Mouse (Mus musculus) megakaryocyte progenitor cell, adult 5-6 weeks (primary cell): ENCODE measurements around the gene Clybl. TPM values are rescaled to one million over a fixed set of nuclear protein-coding genes. Genes with fewer than 3 reads are reported as not detected.

Source experiments
- ATAC-seq: replicated peaks from 2 replicates; pipeline ENCODE4 v1.8.0; 2016; ENCODE audit warnings: mild to moderate bottlenecking, moderate TSS enrichment, inconsistent platforms; ENCODE audit not compliant: poor library complexity
- total RNA-seq, 2 experiments: library from RNA; stranded (forward) in 1 of 2; stranded (reverse) in 1 of 2; fragments of 157-497, 149-512 nt in 1 of 2; fragments of 200-1000 nt in 1 of 2; gene quantifications; 2 replicates each; pipeline versions ENCODE4 v1.2.3 to v1.2.4; 2015 to 2017

Gene Clybl
- total RNA-seq, 2 experiments from 2014 or later = 8.5 to 31.5 TPM

DNA sequence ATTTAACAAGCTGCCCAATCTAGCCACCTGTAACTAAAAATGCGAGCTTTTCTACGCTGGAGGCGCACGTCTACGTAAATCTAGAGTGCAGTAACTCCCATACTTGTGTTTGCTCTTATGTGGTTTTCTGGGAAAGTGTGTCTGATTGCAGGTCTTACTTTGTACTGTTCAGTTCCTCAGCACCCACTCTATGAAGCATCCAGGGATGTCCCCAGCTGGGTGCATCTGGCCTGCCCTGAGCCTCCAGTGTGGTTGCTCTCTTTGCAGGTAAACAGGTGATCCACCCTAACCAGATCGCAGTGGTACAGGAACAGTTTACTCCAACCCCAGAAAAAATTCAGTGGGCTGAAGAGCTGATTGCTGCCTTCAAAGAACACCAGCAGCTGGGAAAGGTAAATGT is 202.4 kb downstream of the Clybl start:
- ATAC-seq = no peak

- no peak for ATAC-seq
Measured at GRCm38 (mm10) chr14:122384447-122385237, 203.1 kb downstream of the Clybl start.

DNA sequence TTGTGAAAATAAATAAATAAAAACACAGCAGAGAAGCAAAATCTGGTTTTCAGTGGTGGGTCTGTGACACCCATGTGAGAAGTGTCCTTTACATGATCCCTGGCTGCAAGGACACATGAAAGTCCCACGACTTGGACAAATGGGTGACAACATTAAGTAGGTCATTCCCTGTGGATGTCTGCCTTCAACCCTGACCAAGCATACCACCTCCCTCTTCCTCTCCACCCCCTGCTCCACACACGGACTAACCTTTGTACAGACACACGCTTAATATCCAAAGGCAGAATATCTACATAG is 203.7 kb downstream of the Clybl start:
- ATAC-seq = no peak

GRCm38 (mm10) chr14:122385758-122386157 is 204.3 kb downstream of the Clybl start:
- no peak for ATAC-seq

- ATAC-seq = no peak
Measured at GRCm38 (mm10) chr14:122386281-122387130, 205.0 kb downstream of the Clybl start.

DNA sequence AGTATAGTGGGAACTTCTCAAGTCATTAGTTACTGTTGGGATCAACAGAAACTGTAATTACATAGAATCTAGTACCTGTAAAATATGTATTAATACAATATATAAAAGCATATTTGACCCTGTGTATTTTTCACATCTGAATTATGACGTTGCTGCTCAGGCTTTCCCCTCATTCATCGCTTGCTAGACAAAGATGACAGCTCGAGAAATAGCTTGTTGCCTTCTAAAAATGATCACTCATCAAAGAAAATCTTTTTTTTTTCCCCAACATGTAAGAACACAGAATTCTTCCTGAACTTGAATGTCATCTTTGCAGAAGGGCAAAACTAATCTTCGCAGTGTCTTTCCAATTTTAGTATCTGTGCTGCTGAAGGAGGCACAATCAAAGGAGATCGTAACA is 206.3 kb downstream of the Clybl start:
- no peak for ATAC-seq

- no peak for ATAC-seq
Measured at GRCm38 (mm10) chr14:122388431-122389031, 207.0 kb downstream of the Clybl start.

GRCm38 (mm10) chr14:122389684-122390370 is 208.3 kb downstream of the Clybl start:
- ATAC-seq = no peak

DNA sequence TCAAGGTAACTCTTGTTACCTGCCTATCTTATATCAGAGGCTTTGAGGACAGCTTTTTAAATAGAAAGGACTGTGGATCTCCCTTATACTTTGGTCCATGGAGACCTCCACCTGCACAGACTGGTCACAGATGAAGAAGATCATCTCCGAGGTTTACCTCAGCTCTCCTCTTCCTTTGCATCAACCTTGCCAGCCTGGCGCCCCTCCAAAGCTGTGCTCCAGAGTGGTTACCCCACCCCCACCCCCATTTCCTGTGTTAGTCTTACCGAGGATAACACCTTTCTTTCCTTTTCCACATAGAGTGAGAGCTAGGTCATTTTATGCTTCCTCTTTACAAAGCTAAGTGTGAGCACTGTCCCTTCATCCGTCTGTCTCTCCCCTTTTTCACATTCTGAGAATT is 209.4 kb downstream of the Clybl start:
- no peak for ATAC-seq

- no peak for ATAC-seq
Measured at GRCm38 (mm10) chr14:122393119-122393518, 211.6 kb downstream of the Clybl start.

GRCm38 (mm10) chr14:122398676-122399075 is 217.2 kb downstream of the Clybl start:
- ATAC-seq = no peak

DNA sequence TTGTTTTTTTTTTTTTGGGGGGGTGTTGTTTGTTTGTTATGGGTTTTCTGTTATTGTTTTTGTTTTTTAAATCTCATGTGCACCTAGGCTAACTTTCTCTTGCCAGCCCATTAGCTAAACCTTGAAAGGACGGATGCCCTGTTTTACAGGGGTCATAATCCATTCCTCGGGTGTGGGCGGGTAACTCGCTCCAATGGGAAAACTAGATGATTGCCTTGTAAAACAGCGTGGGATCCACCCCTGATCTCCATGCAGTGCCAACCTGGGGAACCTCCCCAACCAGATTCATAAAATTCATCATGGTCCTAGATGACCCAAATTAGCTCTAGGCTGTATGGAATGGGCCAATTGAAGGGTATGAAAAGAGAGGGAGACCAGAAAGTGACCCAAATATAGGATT is 218.4 kb downstream of the Clybl start:
- no peak for ATAC-seq

DNA sequence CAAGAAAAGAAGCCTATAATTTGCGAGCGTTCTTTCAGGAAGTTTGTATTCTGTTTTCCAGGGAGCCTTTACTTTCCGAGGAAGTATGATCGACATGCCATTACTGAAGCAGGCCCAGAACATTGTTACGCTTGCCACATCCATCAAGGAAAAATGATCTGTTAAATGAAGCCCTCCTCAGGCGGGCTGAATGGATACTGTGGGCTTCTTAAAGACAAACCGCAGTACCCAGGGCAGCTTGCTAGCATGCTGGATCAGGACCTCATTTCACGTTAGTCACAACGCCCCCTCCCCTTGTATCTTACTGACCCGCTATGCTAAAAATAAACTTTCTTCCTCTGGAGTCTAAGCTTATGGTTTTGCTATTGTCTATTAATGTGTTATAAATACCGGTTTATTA is 220.4 kb downstream of the Clybl start:
- no peak for ATAC-seq

GRCm38 (mm10) chr14:122402716-122403258 is 221.3 kb downstream of the Clybl start:
- no peak for ATAC-seq

DNA sequence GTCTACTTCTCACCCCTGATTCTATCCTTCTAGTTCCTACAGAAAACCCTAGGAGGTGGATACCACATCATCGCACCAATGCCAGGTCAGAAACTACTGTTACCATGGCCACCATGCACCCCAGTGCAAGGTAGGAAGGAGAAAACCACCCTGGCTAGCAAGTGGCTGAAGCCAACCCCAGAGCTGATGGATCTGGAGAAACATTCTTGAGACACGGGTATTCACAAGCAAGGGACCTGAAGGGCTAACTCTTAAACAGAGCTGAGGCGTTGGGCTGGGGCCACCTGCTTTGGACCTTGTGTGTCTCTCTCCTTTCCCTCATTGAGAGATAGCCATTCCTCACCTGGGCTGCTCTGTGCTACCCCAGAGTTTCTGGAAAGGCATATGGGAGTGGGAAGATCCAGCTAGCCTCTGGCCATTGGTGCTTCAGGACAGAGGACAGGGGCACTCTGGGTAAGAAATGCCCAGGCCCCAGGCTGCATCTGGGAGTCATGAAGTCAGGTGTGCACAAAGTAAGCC is 222.0 kb downstream of the Clybl start:
- ATAC-seq = no peak

GRCm38 (mm10) chr14:122404596-122405154 is 223.2 kb downstream of the Clybl start:
- no peak for ATAC-seq

DNA sequence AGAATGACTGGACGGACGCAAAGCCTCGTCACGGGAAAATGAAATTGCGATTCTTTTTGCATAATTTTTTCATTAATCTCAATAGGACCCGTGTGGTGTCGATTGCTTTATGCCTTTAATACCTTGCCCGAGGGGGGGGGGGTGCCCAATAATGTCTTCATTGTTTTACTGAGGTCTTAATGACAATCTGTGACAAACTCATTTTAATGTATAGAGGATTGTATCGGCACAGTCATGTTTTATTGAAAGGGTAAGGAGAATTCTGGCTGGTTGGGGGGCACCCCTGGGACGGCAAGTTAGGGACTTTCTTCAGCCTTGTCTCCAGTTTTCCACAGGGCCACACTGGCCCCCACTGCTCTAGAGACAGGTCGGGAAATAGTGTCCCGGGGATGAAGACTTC is 223.7 kb downstream of the Clybl start:
- no peak for ATAC-seq

- no peak; the same call in 1 of the 2 replicates for ATAC-seq
Measured at GRCm38 (mm10) chr14:122405897-122406540, 224.5 kb downstream of the Clybl start.

DNA sequence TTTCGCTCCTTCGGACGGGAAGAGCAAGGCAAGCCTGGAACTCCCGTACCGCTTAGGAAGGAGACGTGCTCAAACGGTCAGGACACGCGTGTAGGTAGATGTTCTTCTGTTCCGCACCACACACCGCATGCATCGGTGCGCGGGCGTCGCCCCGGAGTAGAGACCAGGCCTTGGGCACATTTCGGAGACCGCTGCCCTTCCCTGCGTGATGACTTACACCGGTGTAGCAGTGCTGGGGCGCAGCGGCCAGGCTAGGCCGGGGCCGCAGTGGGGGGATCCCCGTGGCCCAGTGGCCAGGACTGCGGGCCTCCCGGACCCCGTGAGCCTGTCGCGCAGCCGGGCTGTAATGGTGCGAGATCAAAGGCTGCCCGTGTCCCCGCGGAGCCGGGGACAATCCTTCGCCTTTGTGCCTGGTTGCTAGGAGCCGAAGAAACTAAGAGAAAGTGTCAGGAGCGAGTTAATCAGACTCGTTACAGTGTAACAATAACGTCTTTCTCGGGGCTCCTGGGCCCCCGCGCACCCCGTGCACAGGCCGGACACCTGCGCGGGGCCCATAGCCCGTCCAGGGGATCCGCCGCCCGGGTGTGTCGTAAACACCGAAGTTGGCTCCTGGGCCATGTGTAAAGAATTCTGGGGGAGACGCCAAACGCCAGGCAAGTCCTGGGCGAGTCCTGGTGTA is 225.2 kb downstream of the Clybl start:
- ATAC-seq = peak; percentile 40
